Comparison of ENCODE assay signal across 1 mouse cellular context in the genomic region with DNA sequence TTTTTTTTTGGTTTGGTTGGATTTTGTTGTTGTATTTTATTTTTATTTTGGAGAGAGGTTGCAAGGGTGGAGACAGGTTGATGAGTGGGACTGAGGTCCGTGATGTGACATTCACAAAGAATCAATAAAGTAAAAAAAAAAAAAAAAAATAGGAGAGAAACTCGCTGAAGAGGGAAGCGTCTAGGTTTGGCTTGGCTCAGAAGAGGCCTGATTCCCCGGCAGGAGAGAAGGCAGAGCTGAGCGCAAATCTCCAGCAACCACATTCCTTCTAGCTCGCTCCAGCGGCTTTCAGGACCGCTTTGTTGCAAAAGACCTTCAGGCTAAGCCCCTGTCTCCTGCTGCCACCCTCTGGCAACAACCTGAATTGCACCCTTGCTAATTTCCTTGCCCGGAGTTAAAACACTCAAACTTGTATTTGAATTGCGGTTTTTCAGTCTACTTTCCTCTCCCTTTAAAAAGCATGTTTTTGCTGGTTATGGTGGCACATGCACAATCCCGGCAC.
TF ChIP-seq lines count a peak whose summit lies in the region.

No protein-coding gene starts in this region.

TF ChIP-seq in C2C12, 6 proteins besides CTCF, POLR2A, EP300 and RAD21:
- TF ChIP-seq CEBPB (IDR thresholded peaks at IDR 0.05; ENCODE audit: low read depth) (peak; percentile 68), MAX (IDR thresholded peaks at IDR 0.05) (no peak)
